ENCODE assay signal across 10 mouse cellular contexts in the genomic region with DNA sequence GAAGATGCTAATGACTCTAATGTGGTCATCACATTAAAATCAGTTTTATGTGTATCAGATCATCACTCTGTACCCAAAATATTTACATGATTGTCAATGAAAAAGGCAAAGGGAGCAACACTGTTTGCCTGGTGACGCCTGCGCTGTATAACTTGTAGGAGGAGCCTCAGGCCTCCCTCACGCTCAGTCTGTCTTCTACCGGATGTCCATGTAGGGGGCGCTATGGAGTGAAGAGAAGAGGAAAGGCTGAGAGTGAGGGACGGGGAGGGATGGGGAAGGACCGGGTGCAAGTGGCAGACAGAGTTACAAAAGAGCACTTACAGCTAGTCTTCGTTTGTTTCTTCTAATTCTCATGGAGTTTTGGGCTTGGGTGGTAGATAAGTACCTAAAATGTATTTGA. TPM values are rescaled to one million over a fixed set of nuclear protein-coding genes. Genes with fewer than 3 reads are reported as not detected.
DNase-seq lines count a peak whose midpoint lies in the region; ATAC-seq and TF ChIP-seq lines count a peak whose summit lies in the region.
"Had no signal": no experiment of that assay in that cellular context is flagged by ENCODE, and none has a peak within 500 bp of the region (broad histone marks: within the 10 kb centered on the region; RNA-seq: fewer than 3 reads in every experiment).

No protein-coding gene starts in this region.

- no peak for TF ChIP-seq POLR2A in cerebellum, adult 2 months (IDR thresholded peaks at IDR 0.05; ENCODE audit: borderline replicate concordance, insufficient read depth, low read length)
- TF ChIP-seq POLR2A in brain, embryonic 14.5 days (IDR thresholded peaks at IDR 0.05; ENCODE audit: borderline replicate concordance, extremely low read depth, insufficient read depth, insufficient read length, poor library complexity, severe bottlenecking) = no peak
- TF ChIP-seq POLR2A in lung, adult 2 months (IDR thresholded peaks at IDR 0.05; ENCODE audit: borderline replicate concordance, extremely low read depth, low read depth, low read length) = no peak

- 0 out of 2 replicates have a peak, but pooled peaks cover 2% of the 10 kb centered on the region for H3K4me1 ChIP-seq in cerebellum, adult 2 months (ENCODE audit: control insufficient read depth, insufficient read depth, low read length)
- H3K4me1 ChIP-seq in lung, adult 2 months (ENCODE audit: control insufficient read depth, insufficient read depth, low read length) = peaks cover 4% of the 10 kb centered on the region; the same call in 1 of the 2 replicates
- H3K4me1 ChIP-seq in midbrain, embryonic 15.5 days = peaks cover 4% of the 10 kb centered on the region

- WGBS in cerebellum, adult 2 months = 66% methylated on average over 8 of the region's 8 CpGs
- 51% methylated on average over 8 of the region's 8 CpGs for WGBS in lung, adult 2 months
- 57% methylated on average over 8 of the region's 8 CpGs for WGBS in midbrain, embryonic 15.5 days

- peaks cover 11% of the 10 kb centered on the region; the same call in 1 of the 2 replicates for H3K36me3 ChIP-seq in midbrain, embryonic 15.5 days (replicated peaks)

- H3K27ac ChIP-seq in cerebellum, adult 2 months (ENCODE audit: insufficient read depth, low read length) = no peak overlapping the region
- H3K27ac ChIP-seq in midbrain, embryonic 15.5 days = no peak overlapping the region
- H3K27ac ChIP-seq: heart, embryonic 13.5 days had no signal

- no peak for ATAC-seq in cerebellum, adult (ENCODE audit: insufficient number of reproducible peaks, low FRiP score, low TSS enrichment)
- no peak for ATAC-seq in midbrain, embryonic 15.5 days (replicated peaks)

- H3K9me3 ChIP-seq in midbrain, embryonic 15.5 days = no peaks in the 10 kb centered on the region
- H3K9me3 ChIP-seq: heart, embryonic 13.5 days had no signal

- TF ChIP-seq CTCF in cerebellum, adult 2 months (IDR thresholded peaks at IDR 0.05; ENCODE audit: borderline replicate concordance, insufficient read depth, low read depth, low read length) = peak; percentile 21; the same call in 1 of the 2 replicates
- TF ChIP-seq CTCF in brain, embryonic 14.5 days (IDR thresholded peaks at IDR 0.05; ENCODE audit: borderline replicate concordance, extremely low read depth, insufficient read depth, insufficient read length) = peak; percentile 40; the same call in 1 of the 2 replicates
- peak; percentile 50 for TF ChIP-seq CTCF in lung, adult 2 months (IDR thresholded peaks at IDR 0.05; ENCODE audit: insufficient read depth, low read length)

- no peak overlapping the region for H3K4me2 ChIP-seq in midbrain, embryonic 15.5 days
- H3K4me2 ChIP-seq: heart, embryonic 13.5 days had no signal

- no peak for DNase-seq in cerebellum, adult 2 months
- peak; percentile 50 for DNase-seq in 3T3-L1 (ENCODE audit: low read depth, low spot score)
- DNase-seq in brain, embryonic 14.5 days (ENCODE audit: low read depth) = no peak
- DNase-seq in lung, adult 2 months = no peak
- DNase-seq in frontal cortex, postnatal 14 days (ENCODE audit: low spot score in 2 of 2) = no peak
- no peak for DNase-seq in neural tube, embryonic 10.5 days (ENCODE audit: extremely low spot score, low spot score)

- H3K9ac ChIP-seq in midbrain, embryonic 15.5 days = no peak overlapping the region
- H3K9ac ChIP-seq: heart, embryonic 13.5 days had no signal

- H3K27me3 ChIP-seq in cerebellum, adult 2 months (ENCODE audit: control insufficient read depth, insufficient read depth, low read length) = no peaks in the 10 kb centered on the region
- no peaks in the 10 kb centered on the region for H3K27me3 ChIP-seq in midbrain, embryonic 15.5 days (replicated peaks)
- H3K27me3 ChIP-seq: heart, embryonic 13.5 days had no signal

- no peak overlapping the region for H3K4me3 ChIP-seq in cerebellum, adult 2 months (replicated peaks; ENCODE audit: insufficient read depth, low read depth, low read length)
- H3K4me3 ChIP-seq in lung, adult 2 months (replicated peaks; ENCODE audit: extremely low read depth, low read depth, low read length) = no peak overlapping the region
- H3K4me3 ChIP-seq in midbrain, embryonic 15.5 days = no peak overlapping the region
- H3K4me3 ChIP-seq: heart, embryonic 13.5 days; myocyte had no signal

RNA-seq across cellular contexts. Expression of a gene that starts 6.8 kb away (rescaled TPM):
- 73.8 and 78.5 TPM in 2 replicates for polyA plus RNA-seq in cerebellum, adult 2 months (2012; rRNA removed)
- 45.6 and 45.7 TPM in 2 replicates for polyA plus RNA-seq in brain, embryonic 14.5 days (2012; rRNA removed)
- 51.1 and 61.6 TPM in 2 replicates for polyA plus RNA-seq in lung, adult 2 months (2012; rRNA removed)
- 59.2 and 60.5 TPM in 2 replicates for polyA plus RNA-seq in midbrain, embryonic 15.5 days (2015; fragmentation: Nextera tagmentation; extraction: Ambion mirVana)

RNA-seq across cellular contexts. Expression of a gene that starts 24.5 kb away (rescaled TPM):
- not detected in 2 replicates for polyA plus RNA-seq in cerebellum, adult 2 months (2012; rRNA removed)
- polyA plus RNA-seq in brain, embryonic 14.5 days (2012; rRNA removed) = not detected in 2 replicates
- not detected in 2 replicates for polyA plus RNA-seq in lung, adult 2 months (2012; rRNA removed)
- 0.63 TPM in 1 of 2 replicates, not detected in the other for polyA plus RNA-seq in midbrain, embryonic 15.5 days (2015; fragmentation: Nextera tagmentation; extraction: Ambion mirVana)
- polyA plus RNA-seq: heart, embryonic 13.5 days; myocyte had no signal

RNA-seq across cellular contexts. Expression of a gene that starts 31.2 kb away (rescaled TPM):
- 27.7 and 29.2 TPM in 2 replicates for polyA plus RNA-seq in cerebellum, adult 2 months (2012; rRNA removed)
- polyA plus RNA-seq in brain, embryonic 14.5 days (2012; rRNA removed) = 7.2 and 11.3 TPM in 2 replicates
- 39.8 and 53.1 TPM in 2 replicates for polyA plus RNA-seq in lung, adult 2 months (2012; rRNA removed)
- polyA plus RNA-seq in midbrain, embryonic 15.5 days (2015; fragmentation: Nextera tagmentation; extraction: Ambion mirVana) = 2.2 and 2.6 TPM in 2 replicates
